Mouse (Mus musculus) limb, embryonic 14.5 days (tissue): ENCODE results near the gene Atg4d. TPM values are rescaled to one million over a fixed set of nuclear protein-coding genes. Genes with fewer than 3 reads are reported as not detected.

Source experiments
- ATAC-seq: fragments of 200-750 bp; cut with Nextera tagmentation; 2 replicates; pipeline ENCODE4 v1.8.0; 2017; ENCODE audit warnings: low read depth, moderate number of reproducible peaks, moderate TSS enrichment; ENCODE audit not compliant: low FRiP score
- DNase-seq: peaks from one replicate; pipeline ENCODE4 v3.0.0-alpha.2; 2015; ENCODE audit warnings: low spot score
- H3K27ac ChIP-seq: fragments of 300-500 bp; sonication (generic); replicated peaks from 2 replicates; pipeline ENCODE4 v1.5.1; 2014; ENCODE audit warnings: low read depth, mild to moderate bottlenecking, low read length, moderate library complexity, mixed read lengths
- H3K27me3 ChIP-seq: fragments of 300-500 bp; sonication (generic); 2 replicates; pipeline ENCODE4 v1.6.1; 2014; ENCODE audit warnings: low read length, mixed read lengths; ENCODE audit not compliant: control insufficient read depth, insufficient read depth
- H3K36me3 ChIP-seq: fragments of 300-500 bp; sonication (generic); 2 replicates; pipeline ENCODE4 v1.6.1; 2014; ENCODE audit warnings: mild to moderate bottlenecking, low read length, moderate library complexity, mixed read lengths; ENCODE audit not compliant: control insufficient read depth, insufficient read depth
- H3K4me1 ChIP-seq: fragments of 300-500 bp; sonication (generic); 2 replicates; pipeline ENCODE4 v1.6.1; 2014; ENCODE audit warnings: antibody characterized with exemption, low read length, mixed read lengths; ENCODE audit not compliant: control insufficient read depth, insufficient read depth
- H3K4me2 ChIP-seq: fragments of 300-500 bp; sonication (generic); replicated peaks from 2 replicates; pipeline ENCODE4 v1.6.1; 2014; ENCODE audit warnings: low read depth, mild to moderate bottlenecking, low read length, moderate library complexity; ENCODE audit not compliant: severe bottlenecking
- H3K4me3 ChIP-seq: fragments of 300-500 bp; sonication (generic); replicated peaks from 2 replicates; pipeline ENCODE4 v1.5.1; 2014; ENCODE audit warnings: low read length
- H3K9ac ChIP-seq: fragments of 300-500 bp; sonication (generic); 2 replicates; pipeline ENCODE4 v1.6.1; 2014; ENCODE audit warnings: mild to moderate bottlenecking, low read depth, low read length, moderate library complexity; ENCODE audit not compliant: severe bottlenecking
- H3K9me3 ChIP-seq: fragments of 300-500 bp; sonication (generic); 2 replicates; pipeline ENCODE4 v1.6.1; 2016; ENCODE audit warnings: low read length; ENCODE audit not compliant: control insufficient read depth
- POLR2A ChIP-seq: fragments of 200-500 bp; IDR thresholded peaks from 2 replicates; pipeline ENCODE4 v1.8.0; 2012; ENCODE audit warnings: inconsistent platforms, mild to moderate bottlenecking, moderate library complexity, borderline replicate concordance; ENCODE audit not compliant: insufficient read depth, insufficient read length; ENCODE audit errors: extremely low read depth
- WGBS: fragments of 180-500 bp; shearing (Covaris S2); extraction: QIAGEN DNeasy Blood & Tissue Kit; methylation state at CpG from one replicate; pipeline ENCODE4 v1.1.7; 2014; 5-methylcytosine and 5-hydroxymethylcytosine counted together
- polyA plus RNA-seq, 2 experiments: library from polyadenylated mRNA; depleted of rRNA in 1 of 2; stranded (reverse) in 1 of 2; unstranded in 1 of 2; fragments of >200 nt; fragmentation: Nextera tagmentation in 1 of 2; extraction: Ambion mirVana in 1 of 2; gene quantifications; 2 replicates each; pipeline versions ENCODE4 v1.2.1 to v1.2.3; 2012 to 2014

The Atg4d gene
- polyA plus RNA-seq, 2 experiments: 26.9 to 31.6 TPM

DNA sequence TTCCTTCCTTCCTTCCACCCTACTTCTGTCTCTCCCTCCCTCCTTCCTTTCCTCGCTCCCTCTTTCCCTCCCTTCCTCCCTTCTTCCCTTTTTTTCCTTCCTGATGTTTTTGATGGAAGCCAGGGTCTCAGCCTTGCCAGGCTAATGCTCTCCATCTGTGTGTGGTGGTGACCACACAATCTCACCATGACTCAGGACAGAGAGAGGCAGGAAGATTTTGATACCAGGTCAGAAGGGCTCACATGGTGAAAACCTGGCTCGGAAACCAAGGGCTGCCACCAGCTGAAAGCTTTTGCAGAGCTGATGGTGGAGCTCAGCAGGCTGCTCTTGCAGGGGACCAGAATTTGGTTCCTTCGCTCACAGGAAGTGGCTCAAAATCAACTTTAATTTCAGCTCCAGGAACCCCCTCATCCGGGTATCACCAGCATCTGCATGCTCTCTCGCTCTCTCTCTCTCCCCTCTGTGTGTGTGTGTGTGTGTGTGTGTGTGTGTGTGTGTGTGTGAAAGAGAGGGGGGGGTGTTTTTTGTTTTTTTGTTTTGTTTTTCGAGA lies 4.5 kb upstream of the Atg4d start:
- WGBS: 68% methylated on average over 5 of the region's 6 CpGs
- H3K27ac ChIP-seq: no peak overlapping the region
- no peak for ATAC-seq
- no peaks in the 10 kb centered on the region for H3K27me3 ChIP-seq
- H3K4me1 ChIP-seq: peaks cover 5% of the 10 kb centered on the region
- no peak overlapping the region for H3K4me2 ChIP-seq
- H3K4me3 ChIP-seq: no peak overlapping the region
- no peak for DNase-seq
- no peaks in the 10 kb centered on the region for H3K9me3 ChIP-seq
- no peaks in the 10 kb centered on the region for H3K36me3 ChIP-seq
- H3K9ac ChIP-seq: no peak overlapping the region
- no peak for TF ChIP-seq POLR2A

DNA sequence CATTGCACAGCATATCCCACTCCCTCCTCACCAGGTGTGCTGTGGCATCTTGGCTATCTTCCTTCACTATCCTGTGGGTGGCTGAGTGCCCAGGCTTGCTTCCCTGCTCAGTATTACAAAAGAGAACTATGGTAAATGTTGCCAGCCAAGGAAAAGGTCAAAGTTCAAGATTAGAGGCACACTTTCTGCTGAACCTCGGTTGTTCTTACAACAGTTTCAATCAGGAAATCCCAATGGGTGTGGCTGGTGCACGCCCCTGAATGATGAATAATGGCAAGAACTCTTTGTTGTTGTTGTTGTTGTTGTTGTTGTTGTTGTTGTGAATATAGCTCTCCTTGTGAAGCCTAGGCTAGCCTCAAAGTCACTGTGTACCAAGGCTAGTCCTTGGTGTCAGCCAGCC lies 3.3 kb upstream of the Atg4d start:
- DNase-seq: no peak
- Histone ChIP-seq H3K4me3 (no peak overlapping the region), H3K9ac (no peak overlapping the region), H3K27ac (no peak overlapping the region), H3K4me2 (no peak overlapping the region), H3K36me3 (no peaks in the 10 kb centered on the region), H3K27me3 (no peaks in the 10 kb centered on the region), H3K4me1 (peaks cover 9% of the 10 kb centered on the region), H3K9me3 (no peaks in the 10 kb centered on the region)
- ATAC-seq: no peak
- 61% methylated on average over 2 of the region's 2 CpGs for WGBS
- TF ChIP-seq POLR2A: no peak

DNA sequence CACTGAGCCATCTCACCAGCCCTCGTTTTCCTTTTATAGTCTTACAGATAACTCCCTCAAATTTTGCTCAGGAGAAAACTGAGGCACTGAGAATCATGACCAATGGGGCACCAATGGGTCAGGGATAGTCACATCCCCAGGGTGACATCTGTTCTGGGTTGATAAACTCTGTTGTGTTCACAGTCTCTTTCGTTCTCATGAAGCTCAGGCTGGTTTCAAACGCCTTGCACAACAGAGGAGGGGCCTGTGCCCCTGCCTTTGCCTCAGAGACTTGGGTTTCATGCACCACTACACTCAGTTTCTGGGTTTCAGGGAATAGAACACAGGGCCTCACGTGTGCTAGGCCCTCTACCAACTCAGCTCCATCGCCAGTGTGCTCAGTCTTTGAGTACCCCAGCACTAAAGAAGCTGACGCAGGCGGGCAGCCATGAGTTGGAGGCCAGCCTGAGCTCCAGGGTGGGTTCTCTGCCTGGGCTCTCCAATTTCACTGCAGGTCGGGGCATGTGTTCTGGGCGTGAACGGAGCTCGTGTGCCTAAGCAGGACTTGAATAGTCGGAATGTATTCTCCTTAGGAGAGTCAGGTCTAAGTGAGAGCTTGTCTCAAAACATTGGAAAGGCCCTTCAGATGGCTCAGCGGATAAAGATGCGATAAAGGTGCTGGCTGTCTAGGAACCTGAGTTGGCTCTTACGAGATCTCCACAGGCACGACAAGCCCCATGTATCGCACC lies 657 bp upstream of the Atg4d start:
- DNase-seq: peak; percentile 44
- peaks cover 9% of the 10 kb centered on the region for H3K4me1 ChIP-seq
- TF ChIP-seq POLR2A: no peak
- peak overlapping the region; percentile 82 for H3K9ac ChIP-seq
- 13% methylated on average over 17 of the region's 17 CpGs for WGBS
- peak overlapping the region; percentile 78 for H3K4me2 ChIP-seq
- peaks cover 21% of the 10 kb centered on the region for H3K36me3 ChIP-seq
- no peaks in the 10 kb centered on the region for H3K27me3 ChIP-seq
- H3K4me3 ChIP-seq: peak overlapping the region; percentile 95
- H3K27ac ChIP-seq: peak overlapping the region; percentile 75
- H3K9me3 ChIP-seq: no peaks in the 10 kb centered on the region
- peak; percentile 20 for ATAC-seq

DNA sequence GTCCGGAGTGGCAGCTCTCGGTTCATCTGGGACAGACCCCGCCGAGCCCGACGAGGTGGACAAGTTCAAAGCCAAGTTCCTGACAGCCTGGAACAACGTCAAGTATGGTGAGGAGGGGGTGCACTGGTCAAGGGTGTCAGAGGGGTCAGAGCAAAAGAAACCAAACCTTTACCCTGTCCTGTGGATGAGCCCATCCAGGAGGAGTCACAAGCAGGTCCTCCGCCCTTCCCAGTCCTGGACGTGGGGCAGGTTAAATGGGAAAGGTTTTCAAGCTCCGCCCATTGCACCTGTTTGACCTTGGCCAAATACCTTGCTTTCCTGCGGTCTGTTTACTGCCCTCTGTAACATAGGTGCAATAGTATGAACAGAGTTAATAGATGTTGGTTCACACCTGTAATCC lies 518 bp downstream of the Atg4d start:
- no peak for ATAC-seq
- 8% methylated on average over 11 of the region's 11 CpGs for WGBS
- peak overlapping the region; percentile 55; the same call in 1 of the 2 replicates for H3K27ac ChIP-seq

DNA sequence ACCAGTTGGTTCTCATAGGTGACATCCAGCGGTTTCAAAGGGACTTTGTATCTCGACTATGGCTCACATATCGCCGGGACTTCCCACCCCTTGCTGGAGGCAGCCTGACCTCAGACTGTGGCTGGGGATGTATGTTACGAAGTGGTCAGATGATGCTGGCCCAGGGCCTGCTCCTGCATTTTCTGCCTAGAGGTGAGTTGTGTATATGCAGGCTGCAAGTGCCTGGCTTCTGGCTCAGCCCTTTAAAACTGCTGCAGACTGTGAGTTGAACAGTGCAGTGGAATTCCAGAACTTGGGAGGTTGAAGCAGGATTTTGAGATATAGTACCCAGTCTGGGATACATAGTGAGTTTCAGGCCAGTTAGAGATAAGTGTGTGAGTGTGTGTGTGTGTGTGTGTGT lies 1.8 kb downstream of the Atg4d start:
- Histone ChIP-seq H3K4me3 (no peak overlapping the region), H3K27ac (no peak overlapping the region), H3K27me3 (no peaks in the 10 kb centered on the region), H3K9me3 (no peaks in the 10 kb centered on the region), H3K4me1 (peaks cover 9% of the 10 kb centered on the region), H3K36me3 (peaks cover 44% of the 10 kb centered on the region), H3K9ac (no peak overlapping the region), H3K4me2 (no peak overlapping the region)
- ATAC-seq (no peak), DNase-seq (no peak)
- 81% methylated on average over 5 of the region's 5 CpGs for WGBS
- no peak for TF ChIP-seq POLR2A

More for the DNA sequence above, 518 bp downstream of the Atg4d start:
- Histone ChIP-seq H3K4me1 (peaks cover 9% of the 10 kb centered on the region), H3K9me3 (no peaks in the 10 kb centered on the region), H3K27me3 (no peaks in the 10 kb centered on the region), H3K36me3 (peaks cover 31% of the 10 kb centered on the region), H3K9ac (peak overlapping the region; percentile 82), H3K4me2 (peak overlapping the region; percentile 78), H3K4me3 (peak overlapping the region; percentile 95)
- DNase-seq: no peak
- no peak for TF ChIP-seq POLR2A
